Comparison of ENCODE assay signal across 25 mouse cellular contexts in genomic region chr7:82921722-82922121, GRCm38 (mm10). TPM values are rescaled to one million over a fixed set of nuclear protein-coding genes. Genes with fewer than 3 reads are reported as not detected.
DNase-seq lines count a peak whose midpoint lies in the region; ATAC-seq lines count a peak whose summit lies in the region.
"Had no signal": no experiment of that assay in that cellular context is flagged by ENCODE, and none has a peak within 500 bp of the region (broad histone marks: within the 10 kb centered on the region; RNA-seq: fewer than 3 reads in every experiment).

No protein-coding gene starts in this region.

- no peak for ATAC-seq in CD4-positive, CD25-positive, alpha-beta regulatory T cell, adult 4 months
- ATAC-seq in kidney, embryonic 15.5 days (replicated peaks; ENCODE audit: low FRiP score), result peak; percentile 25; the same call in 1 of the 2 replicates
- ATAC-seq in megakaryocyte, adult 5-6 weeks (ENCODE audit: poor library complexity, severe bottlenecking), result peak; percentile 30; the same call in 1 of the 2 replicates
- ATAC-seq: liver, embryonic 12.5 days; midbrain, embryonic 13.5 days had no signal

- 42% methylated on average over 5 of the region's 5 CpGs for WGBS in kidney, embryonic 15.5 days

- no peak overlapping the region for H3K4me2 ChIP-seq in kidney, embryonic 15.5 days
- H3K4me2 ChIP-seq: embryonic facial prominence, embryonic 13.5 days; forebrain, embryonic 12.5 days; hindbrain, embryonic 14.5 days; limb, embryonic 13.5 days; liver, embryonic 12.5 days; midbrain, embryonic 13.5 days; neural tube, embryonic 12.5 days had no signal

- H3K27ac ChIP-seq in kidney, embryonic 15.5 days, result 0 out of 2 replicates have a peak overlapping the region, but pooled peaks have one; percentile 15
- H3K27ac ChIP-seq: embryonic facial prominence, embryonic 13.5 days; forebrain, embryonic 12.5 days; hindbrain, embryonic 14.5 days; limb, embryonic 13.5 days; liver, embryonic 12.5 days; midbrain, embryonic 13.5 days; neural tube, embryonic 12.5 days had no signal

- no peaks in the 10 kb centered on the region for H3K36me3 ChIP-seq in kidney, embryonic 15.5 days
- H3K36me3 ChIP-seq: embryonic facial prominence, embryonic 13.5 days; forebrain, embryonic 12.5 days; limb, embryonic 13.5 days; liver, embryonic 12.5 days; midbrain, embryonic 13.5 days; neural tube, embryonic 12.5 days had no signal

- no peaks in the 10 kb centered on the region for H3K27me3 ChIP-seq in kidney, embryonic 15.5 days
- H3K27me3 ChIP-seq: embryonic facial prominence, embryonic 13.5 days; forebrain, embryonic 12.5 days; limb, embryonic 13.5 days; liver, embryonic 12.5 days; midbrain, embryonic 13.5 days; neural tube, embryonic 12.5 days had no signal

- H3K9me3 ChIP-seq in kidney, embryonic 15.5 days (replicated peaks), result no peaks in the 10 kb centered on the region
- H3K9me3 ChIP-seq: embryonic facial prominence, embryonic 13.5 days; liver, embryonic 12.5 days; neural tube, embryonic 12.5 days had no signal

- H3K9ac ChIP-seq in kidney, embryonic 15.5 days, result no peak overlapping the region
- H3K9ac ChIP-seq: embryonic facial prominence, embryonic 13.5 days; forebrain, embryonic 12.5 days; hindbrain, embryonic 14.5 days; limb, embryonic 13.5 days; liver, embryonic 12.5 days; midbrain, embryonic 13.5 days; neural tube, embryonic 12.5 days had no signal

- no peaks in the 10 kb centered on the region for H3K4me1 ChIP-seq in kidney, embryonic 15.5 days
- H3K4me1 ChIP-seq: forebrain, embryonic 12.5 days; liver, embryonic 12.5 days; midbrain, embryonic 13.5 days; neural tube, embryonic 12.5 days had no signal

- H3K4me3 ChIP-seq in kidney, embryonic 15.5 days (replicated peaks), result no peak overlapping the region
- H3K4me3 ChIP-seq: embryonic facial prominence, embryonic 13.5 days; erythroblast, embryonic 14.5 days; forebrain, embryonic 12.5 days; limb, embryonic 13.5 days; liver, embryonic 12.5 days; midbrain, embryonic 13.5 days; neural tube, embryonic 12.5 days had no signal

- peak; percentile 10 for DNase-seq in CD4-positive, CD25-positive, alpha-beta regulatory T cell, adult 2 months (ENCODE audit: low read depth, low spot score)
- no peak for DNase-seq in kidney, postnatal 25 days
- peak; percentile 2 for DNase-seq in T-cell, adult 2 months (ENCODE audit: low spot score)
- DNase-seq in cerebellum, postnatal 14 days, result no peak
- DNase-seq: adrenal gland, postnatal 25 days; cerebellum, adult 8-10 months; gastrocnemius, postnatal 36 days; heart, postnatal 4 days; layer of hippocampus, postnatal 36 days; lung, adult 18-20 months; lung, postnatal 14 days; right cerebral cortex, postnatal 14 days; spleen, adult 18-20 months; thymus, postnatal 14 days had no signal

RNA-seq across cellular contexts. Expression of gene Mex3b, which starts 54.6 kb away (rescaled TPM):
- polyA plus RNA-seq in CD4-positive, CD25-positive, alpha-beta regulatory T cell, adult 4 months (2017; shearing (Covaris generic)), result 1 to 10 TPM; 1.8 to 2.9 TPM
- 11.1 and 11.3 TPM in 2 replicates for polyA plus RNA-seq in kidney, embryonic 15.5 days (2015; fragmentation: Nextera tagmentation; extraction: Ambion mirVana)
- total RNA-seq in megakaryocyte, adult 5-6 weeks (2015), result 2.5 and 3.7 TPM in 2 replicates
- 3.9 and 5.2 TPM in 2 replicates for total RNA-seq in megakaryocyte, adult 5-6 weeks (2017)

Comparison
In these comparisons a context has a peak if more than half of its experiments do, and no peak if none do; other contexts are left out.
1. DNase-seq: peak in CD4-positive, CD25-positive, alpha-beta regulatory T cell, adult 2 months (single experiment) and T-cell, adult 2 months (single experiment); none in kidney, postnatal 25 days (0 of 2) and cerebellum, postnatal 14 days (0 of 2).